Mouse (Mus musculus): ENCODE data around the gene Auts2.

Auts2 gene

GRCm38 (mm10) chr5:131775222-131775621, 767.9 kb downstream of the Auts2 start:
- no peak for DNase-seq (ENCODE audit: low read depth, low spot score)
- Histone ChIP-seq H3K27me3 (ENCODE audit: control insufficient read depth, insufficient read depth, low read length, poor library complexity, severe bottlenecking) (no peaks in the 10 kb centered on the region), H3K36me3 (ENCODE audit: control insufficient read depth, insufficient read depth, low read length, poor library complexity, severe bottlenecking) (no peaks in the 10 kb centered on the region)

GRCm38 (mm10) chr5:131774792-131775191, 768.4 kb downstream of the Auts2 start:
- DNase-seq (ENCODE audit: low read depth, low spot score) = no peak
- H3K36me3 ChIP-seq (ENCODE audit: control insufficient read depth, insufficient read depth, low read length, poor library complexity, severe bottlenecking) = no peaks in the 10 kb centered on the region

GRCm38 (mm10) chr5:131772616-131773015, 770.5 kb downstream of the Auts2 start:
- H3K36me3 ChIP-seq (ENCODE audit: control insufficient read depth, insufficient read depth, low read length, poor library complexity, severe bottlenecking) = no peaks in the 10 kb centered on the region
- H3K27me3 ChIP-seq (ENCODE audit: control insufficient read depth, insufficient read depth, low read length, poor library complexity, severe bottlenecking) = no peaks in the 10 kb centered on the region

More at GRCm38 (mm10) chr5:131774792-131775191, 768.4 kb downstream of the Auts2 start:
- no peaks in the 10 kb centered on the region for H3K27me3 ChIP-seq (ENCODE audit: control insufficient read depth, insufficient read depth, low read length, poor library complexity, severe bottlenecking)

GRCm38 (mm10) chr5:131769273-131769672, 773.9 kb downstream of the Auts2 start:
- Histone ChIP-seq H3K36me3 (ENCODE audit: control insufficient read depth, insufficient read depth, low read length, poor library complexity, severe bottlenecking) (no peaks in the 10 kb centered on the region), H3K27me3 (ENCODE audit: control insufficient read depth, insufficient read depth, low read length, poor library complexity, severe bottlenecking) (no peaks in the 10 kb centered on the region)
- no peak for DNase-seq (ENCODE audit: low read depth, low spot score)

More at GRCm38 (mm10) chr5:131772616-131773015, 770.5 kb downstream of the Auts2 start:
- DNase-seq (ENCODE audit: low read depth, low spot score) = no peak

GRCm38 (mm10) chr5:131767699-131768264, 775.4 kb downstream of the Auts2 start:
- DNase-seq (ENCODE audit: low read depth, low spot score) = no peak
- Histone ChIP-seq H3K36me3 (ENCODE audit: control insufficient read depth, insufficient read depth, low read length, poor library complexity, severe bottlenecking) (no peaks in the 10 kb centered on the region), H3K27me3 (ENCODE audit: control insufficient read depth, insufficient read depth, low read length, poor library complexity, severe bottlenecking) (no peaks in the 10 kb centered on the region)

GRCm38 (mm10) chr5:131767176-131767575, 776.0 kb downstream of the Auts2 start:
- no peaks in the 10 kb centered on the region for H3K36me3 ChIP-seq (ENCODE audit: control insufficient read depth, insufficient read depth, low read length, poor library complexity, severe bottlenecking)
- no peaks in the 10 kb centered on the region for H3K27me3 ChIP-seq (ENCODE audit: control insufficient read depth, insufficient read depth, low read length, poor library complexity, severe bottlenecking)
- no peak for DNase-seq (ENCODE audit: low read depth, low spot score)

- Histone ChIP-seq H3K36me3 (ENCODE audit: control insufficient read depth, insufficient read depth, low read length, poor library complexity, severe bottlenecking) (no peaks in the 10 kb centered on the region), H3K27me3 (ENCODE audit: control insufficient read depth, insufficient read depth, low read length, poor library complexity, severe bottlenecking) (no peaks in the 10 kb centered on the region)
Measured at GRCm38 (mm10) chr5:131759432-131759831, 783.7 kb downstream of the Auts2 start.

GRCm38 (mm10) chr5:131750330-131750729, 792.8 kb downstream of the Auts2 start:
- no peak for DNase-seq (ENCODE audit: low read depth, low spot score)
- Histone ChIP-seq H3K36me3 (ENCODE audit: control insufficient read depth, insufficient read depth, low read length, poor library complexity, severe bottlenecking) (no peaks in the 10 kb centered on the region), H3K27me3 (ENCODE audit: control insufficient read depth, insufficient read depth, low read length, poor library complexity, severe bottlenecking) (no peaks in the 10 kb centered on the region)

More at GRCm38 (mm10) chr5:131759432-131759831, 783.7 kb downstream of the Auts2 start:
- no peak for DNase-seq (ENCODE audit: low read depth, low spot score)

- DNase-seq (ENCODE audit: low read depth, low spot score) = no peak
- Histone ChIP-seq H3K36me3 (ENCODE audit: control insufficient read depth, insufficient read depth, low read length, poor library complexity, severe bottlenecking) (no peaks in the 10 kb centered on the region), H3K27me3 (ENCODE audit: control insufficient read depth, insufficient read depth, low read length, poor library complexity, severe bottlenecking) (no peaks in the 10 kb centered on the region)
Measured at GRCm38 (mm10) chr5:131749211-131749610, 793.9 kb downstream of the Auts2 start.

GRCm38 (mm10) chr5:131743069-131743468, 800.1 kb downstream of the Auts2 start:
- Histone ChIP-seq H3K36me3 (ENCODE audit: control insufficient read depth, insufficient read depth, low read length, poor library complexity, severe bottlenecking) (no peaks in the 10 kb centered on the region), H3K27me3 (ENCODE audit: control insufficient read depth, insufficient read depth, low read length, poor library complexity, severe bottlenecking) (no peaks in the 10 kb centered on the region)
- DNase-seq (ENCODE audit: low read depth, low spot score) = no peak

- Histone ChIP-seq H3K36me3 (ENCODE audit: control insufficient read depth, insufficient read depth, low read length, poor library complexity, severe bottlenecking) (no peaks in the 10 kb centered on the region), H3K27me3 (ENCODE audit: control insufficient read depth, insufficient read depth, low read length, poor library complexity, severe bottlenecking) (no peaks in the 10 kb centered on the region)
- DNase-seq (ENCODE audit: low read depth, low spot score) = no peak
Measured at GRCm38 (mm10) chr5:131737476-131737875, 805.7 kb downstream of the Auts2 start.

GRCm38 (mm10) chr5:131733324-131733660, 809.9 kb downstream of the Auts2 start:
- no peaks in the 10 kb centered on the region for H3K36me3 ChIP-seq (ENCODE audit: control insufficient read depth, insufficient read depth, low read length, poor library complexity, severe bottlenecking)
- no peak for DNase-seq (ENCODE audit: low read depth, low spot score)
- H3K27me3 ChIP-seq (ENCODE audit: control insufficient read depth, insufficient read depth, low read length, poor library complexity, severe bottlenecking) = no peaks in the 10 kb centered on the region

GRCm38 (mm10) chr5:131732631-131733323, 810.4 kb downstream of the Auts2 start:
- no peak for DNase-seq (ENCODE audit: low read depth, low spot score)
- no peaks in the 10 kb centered on the region for H3K36me3 ChIP-seq (ENCODE audit: control insufficient read depth, insufficient read depth, low read length, poor library complexity, severe bottlenecking)
- no peaks in the 10 kb centered on the region for H3K27me3 ChIP-seq (ENCODE audit: control insufficient read depth, insufficient read depth, low read length, poor library complexity, severe bottlenecking)

- no peak for DNase-seq (ENCODE audit: low read depth, low spot score)
- no peaks in the 10 kb centered on the region for H3K27me3 ChIP-seq (ENCODE audit: control insufficient read depth, insufficient read depth, low read length, poor library complexity, severe bottlenecking)
Measured at GRCm38 (mm10) chr5:131729456-131729855, 813.7 kb downstream of the Auts2 start.

GRCm38 (mm10) chr5:131727909-131728308, 815.2 kb downstream of the Auts2 start:
- no peak for DNase-seq (ENCODE audit: low read depth, low spot score)
- Histone ChIP-seq H3K36me3 (ENCODE audit: control insufficient read depth, insufficient read depth, low read length, poor library complexity, severe bottlenecking) (no peaks in the 10 kb centered on the region), H3K27me3 (ENCODE audit: control insufficient read depth, insufficient read depth, low read length, poor library complexity, severe bottlenecking) (no peaks in the 10 kb centered on the region)

More at GRCm38 (mm10) chr5:131729456-131729855, 813.7 kb downstream of the Auts2 start:
- H3K36me3 ChIP-seq (ENCODE audit: control insufficient read depth, insufficient read depth, low read length, poor library complexity, severe bottlenecking) = no peaks in the 10 kb centered on the region
